8 mouse cellular contexts compared by ENCODE assay signal in genomic region chr13:17944078-17944917, GRCm38 (mm10). TPM values are rescaled to one million over a fixed set of nuclear protein-coding genes. Genes with fewer than 3 reads are reported as not detected.
DNase-seq lines count a peak whose midpoint lies in the region; ATAC-seq and TF ChIP-seq lines count a peak whose summit lies in the region.

TSS of gene Rala (minus strand) at chr13:17944239.

- H3K9ac ChIP-seq in hindbrain, postnatal 0 days (replicated peaks; ENCODE audit: low read length) = peak within 1 kb of the TSS; percentile 92

- peak; percentile 99 for ATAC-seq in hindbrain, postnatal 0 days

- intact Hi-C loops in gastrocnemius, adult 2 months (cut with DNase I) = loop anchor here (5.0 kb wide), 3 partner anchors 48 to 252 kb away; partner anchors contain the start of genes Cdk13 and Yae1d1

- peak; percentile 62 for DNase-seq in WW6 (ENCODE audit: low read depth, low spot score)
- peak; percentile 88 to 96 for DNase-seq in cerebellum, postnatal 4 days (ENCODE audit: low spot score in 2 of 2)
- DNase-seq in gastrocnemius, adult 2 months = peak; percentile 98
- peak; percentile 95 for DNase-seq in hindbrain, postnatal 0 days (ENCODE audit: low spot score)
- peak; percentile 86 to 93 for DNase-seq in left cerebral cortex, adult 8-10 months (ENCODE audit: low spot score in 2 of 2)
- DNase-seq in right cerebral cortex, postnatal 10 days (ENCODE audit: low spot score in 2 of 2) = peak; percentile 96
- peak; percentile 96 for DNase-seq in urinary bladder, postnatal 25 days (ENCODE audit: low spot score)

- peak within 1 kb of the TSS; percentile 94 for H3K27ac ChIP-seq in gastrocnemius, adult 2 months
- peak within 1 kb of the TSS; percentile 97 for H3K27ac ChIP-seq in hindbrain, postnatal 0 days

- H3K27me3 ChIP-seq in hindbrain, postnatal 0 days (ENCODE audit: insufficient read depth, low read length) = no peaks in the 10 kb centered on the region
- peaks cover 8% of the 10 kb centered on the region for H3K27me3 ChIP-seq in megakaryocyte, embryonic 14.5 days (replicated peaks)

- 10% methylated on average over 56 of the region's 69 CpGs for WGBS in hindbrain, postnatal 0 days

- no peak for TF ChIP-seq CTCF in gastrocnemius, adult 2 months (IDR thresholded peaks at IDR 0.05)
- TF ChIP-seq CTCF in hindbrain, postnatal 0 days (IDR thresholded peaks at IDR 0.05; ENCODE audit: low read depth) = no peak

- no peaks in the 10 kb centered on the region for H3K36me3 ChIP-seq in hindbrain, postnatal 0 days (ENCODE audit: insufficient read depth, low read length)
- no peaks in the 10 kb centered on the region for H3K36me3 ChIP-seq in megakaryocyte, embryonic 14.5 days (replicated peaks; ENCODE audit: low read length)

- peak within 1 kb of the TSS; percentile 94 for H3K4me3 ChIP-seq in gastrocnemius, adult 2 months
- H3K4me3 ChIP-seq in hindbrain, postnatal 0 days (ENCODE audit: low read length) = peak within 1 kb of the TSS; percentile 96
- peak within 1 kb of the TSS; percentile 95 for H3K4me3 ChIP-seq in megakaryocyte, embryonic 14.5 days (replicated peaks)

- peak within 1 kb of the TSS; percentile 77 for H3K4me2 ChIP-seq in hindbrain, postnatal 0 days (ENCODE audit: low read depth, low read length)

- peaks cover 3% of the 10 kb centered on the region; the same call in 1 of the 2 replicates for H3K4me1 ChIP-seq in hindbrain, postnatal 0 days (ENCODE audit: insufficient read depth, low read length)
- H3K4me1 ChIP-seq in megakaryocyte, embryonic 14.5 days = peaks cover 16% of the 10 kb centered on the region; the same call in 1 of the 2 replicates

- H3K9me3 ChIP-seq in hindbrain, postnatal 0 days (ENCODE audit: low read length) = no peaks in the 10 kb centered on the region
- no peaks in the 10 kb centered on the region for H3K9me3 ChIP-seq in megakaryocyte, embryonic 14.5 days

RNA-seq across cellular contexts. Expression of gene Rala, which starts in this region (rescaled TPM):
- total RNA-seq in gastrocnemius, adult 2 months (2021) = 10 to 100 TPM; 21.0 to 30.7 TPM
- total RNA-seq in hindbrain, postnatal 0 days (2014; rRNA removed) = 68.5 and 75.7 TPM in 2 replicates
- polyA plus RNA-seq in hindbrain, postnatal 0 days (2015; fragmentation: Nextera tagmentation; extraction: Ambion mirVana) = 226 and 229 TPM in 2 replicates
- 10 to 100 TPM; 54.4 to 58.9 (median 56.5) TPM for total RNA-seq in left cerebral cortex, adult 8-10 months (2022)
- 7.0 and 8.6 TPM in 2 replicates for polyA plus RNA-seq in megakaryocyte, embryonic 14.5 days (2012; ENCODE audit: insufficient read depth, low replicate concordance)

Comparison
In these comparisons a context has a peak if more than half of its experiments do, and no peak if none do; other contexts are left out.
1. Peak in every context shown above with its lines: DNase-seq, ATAC-seq, H3K4me3 ChIP-seq and H3K27ac ChIP-seq.
2. RNA of gene Rala (polyA plus RNA-seq): 226 to 229 TPM in hindbrain, postnatal 0 days; 7.0 to 8.6 TPM in megakaryocyte, embryonic 14.5 days; every median in the first group is over 10 times any median in the second.